Mouse (Mus musculus) G1E (cell line): ENCODE data around the gene Galt. TPM values are rescaled to one million over a fixed set of nuclear protein-coding genes. Genes with fewer than 3 reads are reported as not detected.

ENCODE experiments used
- ATAC-seq: 2 replicates; pipeline ENCODE4 v1.8.0; 2016; ENCODE audit warnings: mild to moderate bottlenecking; ENCODE audit not compliant: insufficient number of reproducible peaks, poor library complexity, low FRiP score, severe bottlenecking; ENCODE audit errors: extremely low read depth
- DNase-seq: peaks from one replicate; pipeline ENCODE4 v3.0.0; 2012; ENCODE audit warnings: low spot score
- H3K27me3 ChIP-seq: 2 replicates; pipeline ENCODE4 v1.6.1; 2012; ENCODE audit warnings: mild to moderate bottlenecking, low read length, inconsistent platforms; ENCODE audit not compliant: insufficient read depth
- H3K36me3 ChIP-seq: replicated peaks from 2 replicates; pipeline ENCODE3; 2012; ENCODE audit warnings: mild to moderate bottlenecking, inconsistent platforms
- H3K4me1 ChIP-seq: 2 replicates; pipeline ENCODE4 v1.6.1; 2012; ENCODE audit warnings: low read depth, low read length, inconsistent platforms, mixed read lengths; ENCODE audit not compliant: insufficient read depth
- H3K4me3 ChIP-seq: 2 replicates; pipeline ENCODE4 v1.5.1; 2012; ENCODE audit warnings: low read depth, mild to moderate bottlenecking, inconsistent platforms, low read length, moderate library complexity, mixed read lengths
- H3K9me3 ChIP-seq: replicated peaks from 2 replicates; pipeline ENCODE4 v1.6.1; 2012; ENCODE audit warnings: inconsistent platforms
- CTCF ChIP-seq: IDR thresholded peaks from 2 replicates; pipeline ENCODE4 v1.5.1; 2012; ENCODE audit warnings: low read depth, low read length, inconsistent platforms, mixed read lengths
- GATA1 ChIP-seq: IDR thresholded peaks from 2 replicates; pipeline ENCODE4 v1.6.1; 2012; ENCODE audit warnings: borderline replicate concordance, low read length, inconsistent platforms, mixed read lengths
- GATA2 ChIP-seq: IDR thresholded peaks from 2 replicates; pipeline ENCODE4 v1.6.1; 2012; ENCODE audit warnings: low read depth, low read length, inconsistent platforms, borderline replicate concordance
- POLR2AphosphoS5 ChIP-seq: IDR thresholded peaks from 2 replicates; pipeline ENCODE4 v1.6.1; 2012; ENCODE audit warnings: low read depth, low read length, inconsistent platforms; ENCODE audit not compliant: insufficient replicate concordance
- TAL1 ChIP-seq: conservative IDR thresholded peaks from 2 replicates; pipeline ENCODE4 v1.6.1; 2012; ENCODE audit warnings: low read depth, low read length, inconsistent platforms, mixed read lengths
- polyA plus RNA-seq: library from polyadenylated mRNA; stranded (reverse); fragments of >175 nt; gene quantifications from 2 replicates; pipeline ENCODE4 v1.2.3, GENCODE M21; 2012
- total RNA-seq, 2 experiments: library from RNA; stranded (forward) in 1 of 2; stranded (reverse) in 1 of 2; fragments of 200-1000 nt in 1 of 2; fragments of >200 nt in 1 of 2; fragmentation: Nextera tagmentation in 1 of 2; gene quantifications; 2 replicates each; pipeline ENCODE4 v1.2.3; 2014 to 2017

Galt gene
- total and polyA plus RNA-seq, 3 experiments, result 34.2 to 58.2 (median 52.4) TPM

DNA sequence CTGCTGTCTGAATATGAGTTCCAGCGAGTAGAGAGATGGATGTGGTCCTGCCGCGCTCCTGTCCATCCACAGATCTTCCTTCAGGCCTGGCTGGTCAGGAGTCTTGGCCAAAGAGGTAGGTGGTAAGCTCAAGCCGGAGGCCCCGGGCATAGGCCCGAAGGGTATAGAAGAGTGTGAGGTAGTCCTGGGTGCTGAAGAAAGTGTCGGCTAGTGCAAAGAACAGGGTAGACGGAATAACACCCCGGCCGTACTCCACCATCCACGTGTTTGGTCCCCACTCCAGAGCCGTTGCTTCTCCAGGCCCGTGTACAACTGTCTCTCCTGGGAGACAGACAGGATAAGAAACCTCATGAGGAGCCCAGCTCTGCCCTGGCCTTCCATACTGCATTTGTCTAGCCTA, 15.8 kb upstream of the Galt start:
- TF ChIP-seq CTCF, result no peak
- TF ChIP-seq POLR2AphosphoS5, result no peak
- TF ChIP-seq GATA1, result no peak
- TF ChIP-seq GATA2, result no peak
- no peak for TF ChIP-seq TAL1
- no peaks in the 10 kb centered on the region for H3K9me3 ChIP-seq
- H3K36me3 ChIP-seq, result peaks cover 24% of the 10 kb centered on the region
- peaks cover 8% of the 10 kb centered on the region for H3K27me3 ChIP-seq
- ATAC-seq, result no peak
- H3K4me1 ChIP-seq, result peaks cover 38% of the 10 kb centered on the region
- DNase-seq, result no peak
- H3K4me3 ChIP-seq, result no peak overlapping the region

DNA sequence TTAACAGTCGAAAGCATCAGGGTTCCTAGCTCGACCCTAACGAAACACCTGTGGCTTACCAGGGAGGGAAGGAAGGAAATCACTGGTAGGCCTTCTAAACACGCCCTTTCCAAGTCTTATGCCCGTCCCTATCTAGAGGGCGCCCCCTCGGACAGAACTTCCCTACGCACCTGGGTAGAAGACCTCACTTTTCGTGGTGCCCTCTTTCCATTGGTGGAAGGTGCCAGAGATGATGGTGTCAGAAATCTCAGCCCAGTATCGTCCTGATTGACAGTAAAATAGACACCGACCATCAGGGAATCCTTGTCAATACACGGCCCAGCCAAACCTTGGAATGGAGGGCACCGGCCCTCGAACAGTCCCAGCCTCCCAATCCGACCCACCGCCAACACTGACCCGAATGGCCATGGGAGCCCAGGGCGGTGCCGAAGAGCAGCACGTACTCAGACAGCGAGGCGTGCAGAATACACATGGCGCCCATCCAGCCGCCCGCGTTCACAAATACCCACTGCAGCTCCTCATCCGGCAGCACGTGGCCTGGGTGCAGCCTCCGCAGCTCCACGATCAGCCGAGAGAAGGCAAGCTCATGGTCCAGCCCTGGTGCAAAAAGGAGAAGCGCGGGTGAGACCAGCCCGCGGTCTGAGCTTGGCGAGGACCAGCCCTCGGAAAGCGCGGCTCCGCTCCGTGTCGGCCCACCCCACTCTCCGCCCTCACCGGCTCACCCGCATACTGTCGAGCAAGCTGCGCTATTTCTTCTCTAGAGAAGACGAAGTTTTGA, 14.5 kb upstream of the Galt start:
- peaks cover 38% of the 10 kb centered on the region for H3K4me1 ChIP-seq
- peaks cover 13% of the 10 kb centered on the region for H3K27me3 ChIP-seq
- H3K9me3 ChIP-seq, result no peaks in the 10 kb centered on the region; the same call in 1 of the 2 replicates
- peak; percentile 67 for DNase-seq
- peaks cover 24% of the 10 kb centered on the region for H3K36me3 ChIP-seq
- TF ChIP-seq GATA1 (no peak), TAL1 (no peak), CTCF (no peak), POLR2AphosphoS5 (no peak), GATA2 (no peak)
- peak overlapping the region; percentile 89 for H3K4me3 ChIP-seq
- 0 out of 2 replicates have a peak, but pooled peaks have one; percentile 17 for ATAC-seq

DNA sequence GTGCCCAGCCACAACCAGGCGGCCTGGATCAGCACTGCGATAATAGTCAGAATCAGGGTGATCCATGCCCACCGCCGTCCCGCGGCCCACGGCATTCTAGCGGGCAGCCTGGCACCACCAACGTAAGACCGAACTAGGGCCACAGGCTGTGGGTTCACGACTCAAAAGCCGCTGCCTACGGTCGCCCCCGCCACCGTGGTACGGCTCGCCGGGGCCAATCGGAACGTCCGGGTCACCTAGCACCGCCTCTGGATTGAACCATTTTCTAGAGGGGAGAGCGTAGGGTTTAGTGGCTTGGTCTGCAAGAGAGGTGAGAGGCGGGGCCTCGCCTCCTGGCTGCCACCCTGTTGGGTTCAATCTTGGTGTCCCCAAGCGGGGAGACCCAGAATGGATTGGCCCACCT, 13.9 kb upstream of the Galt start:
- Histone ChIP-seq H3K9me3 (peaks cover 4% of the 10 kb centered on the region), H3K27me3 (peaks cover 17% of the 10 kb centered on the region), H3K4me3 (peak overlapping the region; percentile 89), H3K36me3 (peaks cover 24% of the 10 kb centered on the region), H3K4me1 (peaks cover 38% of the 10 kb centered on the region)
- peak; percentile 90 for DNase-seq
- peak; percentile 89 for ATAC-seq
- no peak for TF ChIP-seq GATA1
- TF ChIP-seq POLR2AphosphoS5, result no peak
- TF ChIP-seq TAL1, result no peak
- TF ChIP-seq CTCF, result no peak
- TF ChIP-seq GATA2, result no peak

DNA sequence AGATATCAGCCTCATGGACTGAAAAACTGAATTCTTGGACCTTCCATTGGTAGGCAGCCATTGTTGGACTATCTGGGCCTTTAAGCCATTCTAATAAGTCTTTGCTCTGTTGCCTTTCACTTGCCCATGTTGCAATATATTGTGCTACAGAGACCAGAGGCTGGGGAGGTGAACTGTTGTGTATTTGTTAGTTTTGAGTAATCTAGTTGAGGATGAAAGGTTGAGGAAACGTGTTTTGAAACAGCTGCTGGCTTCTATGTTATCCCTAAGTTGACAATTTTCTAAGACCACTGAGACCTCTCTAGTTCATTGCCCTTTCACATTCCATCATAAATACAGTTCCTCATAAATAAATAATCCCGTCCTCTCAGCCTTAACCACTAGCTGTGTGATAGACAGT, 10.9 kb upstream of the Galt start:
- TF ChIP-seq POLR2AphosphoS5, result no peak
- Histone ChIP-seq H3K27me3 (peaks cover 20% of the 10 kb centered on the region), H3K4me1 (peaks cover 23% of the 10 kb centered on the region), H3K4me3 (no peak overlapping the region), H3K36me3 (peaks cover 8% of the 10 kb centered on the region), H3K9me3 (peaks cover 20% of the 10 kb centered on the region)
- DNase-seq (no peak), ATAC-seq (no peak)

DNA sequence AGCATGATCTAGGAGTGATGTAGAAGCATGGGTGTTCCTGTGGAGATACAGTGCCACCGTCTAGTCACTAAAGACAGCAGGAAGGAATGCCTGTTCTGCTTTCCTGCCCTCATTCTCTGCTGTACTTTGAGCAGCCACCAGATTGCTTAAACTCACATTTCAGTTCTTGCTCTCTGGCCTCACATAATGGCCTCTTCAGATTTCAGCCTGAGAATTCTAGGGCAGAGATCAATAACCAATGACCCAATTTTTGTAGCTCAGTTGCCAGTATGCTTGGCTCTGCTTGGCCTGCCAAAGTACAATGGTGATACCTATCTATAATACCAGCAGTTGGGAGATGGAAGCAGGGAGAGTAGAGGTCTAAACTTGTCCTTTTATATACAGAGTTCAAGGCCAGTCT, 10.0 kb upstream of the Galt start:
- Histone ChIP-seq H3K4me3 (no peak overlapping the region), H3K27me3 (peaks cover 22% of the 10 kb centered on the region), H3K36me3 (no peaks in the 10 kb centered on the region), H3K9me3 (peaks cover 20% of the 10 kb centered on the region), H3K4me1 (peaks cover 14% of the 10 kb centered on the region)
- no peak for TF ChIP-seq TAL1
- no peak for ATAC-seq
- DNase-seq, result no peak

DNA sequence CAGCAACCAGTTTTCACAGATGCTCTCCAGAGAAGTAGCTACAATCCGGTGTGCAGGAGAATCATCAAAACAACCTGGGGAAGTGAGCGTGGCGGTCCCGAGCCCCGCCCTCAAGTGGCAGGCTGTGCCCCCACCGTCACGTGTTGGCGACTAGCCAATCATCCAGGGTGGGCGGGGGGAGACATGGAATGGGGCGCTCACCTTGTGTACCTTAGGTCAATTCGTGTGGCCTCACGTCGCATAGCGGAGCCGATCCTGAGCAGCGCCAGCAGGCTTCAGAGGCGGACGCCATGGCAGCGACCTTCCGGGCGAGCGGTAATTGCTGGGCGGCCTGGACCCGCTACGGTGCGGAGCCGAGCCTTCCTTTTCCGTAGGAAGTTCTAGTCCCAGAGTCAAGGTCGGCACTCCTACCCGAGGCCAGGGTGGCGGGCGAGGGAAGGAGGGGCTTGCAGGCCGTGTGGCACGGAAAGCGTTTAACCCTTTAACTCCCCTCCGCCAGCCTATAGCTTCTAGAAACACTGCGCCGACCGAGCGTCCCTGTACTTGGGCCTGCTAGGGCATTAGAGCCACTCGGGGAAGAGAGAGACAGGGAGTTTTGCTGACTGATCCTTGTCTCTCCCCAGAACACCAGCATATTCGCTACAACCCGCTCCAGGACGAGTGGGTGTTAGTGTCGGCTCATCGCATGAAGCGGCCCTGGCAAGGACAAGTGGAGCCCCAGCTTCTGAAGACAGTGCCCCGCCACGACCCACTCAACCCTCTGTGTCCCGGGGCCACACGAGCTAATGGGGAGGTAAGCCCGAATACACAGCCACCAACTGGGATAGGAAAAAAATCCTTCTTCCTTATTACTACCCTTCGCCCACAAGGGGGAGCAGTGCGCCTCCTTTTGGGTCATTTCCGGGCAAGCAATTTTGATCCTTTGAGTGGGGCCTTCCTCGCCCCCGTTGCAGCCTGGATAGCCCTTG, 594 bp downstream of the Galt start, which contains the start of gene Sigmar1:
Gene Sigmar1, minus strand, starts transcription at position 820 of the 968 bp plus-strand sequence.
- peak; percentile 54 for TF ChIP-seq CTCF
- TF ChIP-seq GATA1, result no peak
- TF ChIP-seq POLR2AphosphoS5, result peak; percentile 66; the same call in 1 of the 2 replicates
- H3K9me3 ChIP-seq, result no peaks in the 10 kb centered on the region
- DNase-seq (peak; percentile 95), ATAC-seq (peak; percentile 74)
- no peaks in the 10 kb centered on the region for H3K27me3 ChIP-seq
- peaks cover 43% of the 10 kb centered on the region for H3K4me1 ChIP-seq
- H3K36me3 ChIP-seq, result peaks cover 41% of the 10 kb centered on the region
- peak within 1 kb of the TSS; percentile 89 for H3K4me3 ChIP-seq
